Mouse (Mus musculus) C2C12 (cell line): Measurements from ENCODE around the gene Slc25a41.

Source experiments
- CEBPB ChIP-seq: IDR thresholded peaks from one replicate; pipeline ENCODE4 v1.6.1; 2011; ENCODE audit warnings: low read depth, mild to moderate bottlenecking, control low read depth, moderate library complexity
- CTCF ChIP-seq: IDR thresholded peaks from one replicate; pipeline ENCODE4 v1.5.1; 2011; ENCODE audit not compliant: control insufficient read depth, insufficient read depth, insufficient read length
- FOSL1 ChIP-seq: IDR thresholded peaks from one replicate; pipeline ENCODE4 v1.8.0; 2011; ENCODE audit warnings: mild to moderate bottlenecking, low read length; ENCODE audit not compliant: poor library complexity, insufficient read depth, severe bottlenecking
- MAX ChIP-seq: IDR thresholded peaks from one replicate; pipeline ENCODE4 v1.6.1; 2011; ENCODE audit warnings: mild to moderate bottlenecking, control low read depth
- MYOD1 ChIP-seq: IDR thresholded peaks from one replicate; pipeline ENCODE4 v1.6.1; 2011; ENCODE audit warnings: low read depth; ENCODE audit not compliant: control insufficient read depth, insufficient read length
- MYOG ChIP-seq: IDR thresholded peaks from one replicate; pipeline ENCODE4 v1.6.1; 2011; ENCODE audit not compliant: control insufficient read depth, insufficient read length; ENCODE audit errors: extremely low read depth
- USF1 ChIP-seq: IDR thresholded peaks from one replicate; pipeline ENCODE4 v1.6.1; 2011; ENCODE audit warnings: low read depth, mild to moderate bottlenecking, control low read depth, moderate library complexity

DNA sequence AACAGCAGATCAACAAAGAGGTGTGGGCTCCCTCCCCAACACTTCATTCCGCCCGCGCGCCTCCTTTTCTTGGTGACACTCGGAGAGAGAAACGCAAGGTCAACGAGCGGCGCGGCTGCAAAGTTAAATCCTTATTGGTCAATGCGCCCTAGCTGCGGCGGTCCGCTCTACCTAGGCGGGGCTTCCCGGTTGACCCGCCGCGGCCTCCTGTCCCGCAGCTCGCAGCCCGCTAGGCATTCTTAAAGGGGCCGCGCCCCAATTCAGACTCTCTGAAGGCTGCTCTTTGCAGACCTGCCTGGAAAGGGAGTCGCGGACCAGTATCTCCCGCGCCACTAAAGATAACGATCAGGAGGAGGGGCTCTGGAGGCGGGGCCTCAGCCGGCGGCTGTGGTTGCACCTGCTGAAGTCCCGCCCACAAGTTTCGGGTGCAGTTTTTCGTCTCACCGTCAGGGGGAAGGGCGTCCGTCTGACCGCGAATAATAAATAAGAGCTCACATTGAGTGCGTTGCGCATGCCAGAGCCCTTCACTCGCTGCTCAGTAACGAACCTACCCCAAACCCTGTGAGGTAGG is 18.9 kb upstream of the Slc25a41 start:
- no peak for TF ChIP-seq CTCF
- TF ChIP-seq MYOG, result no peak
- TF ChIP-seq FOSL1, result no peak
- TF ChIP-seq MYOD1, result no peak
- no peak for TF ChIP-seq USF1
- TF ChIP-seq CEBPB, result no peak
- TF ChIP-seq MAX, result no peak
